Mouse (Mus musculus) regulatory T cell (primary cell): ENCODE measurements around the gene Fcf1.

Experiments used
- in situ Hi-C: fragments of 300-600 bp; cut with MboI, MseI; formaldehyde crosslinking; loops from one replicate; pipeline ENCODE4 v1.15.1; 2025; ENCODE audit warnings: high pct_unique_total_duplicates

Fcf1 gene

DNA sequence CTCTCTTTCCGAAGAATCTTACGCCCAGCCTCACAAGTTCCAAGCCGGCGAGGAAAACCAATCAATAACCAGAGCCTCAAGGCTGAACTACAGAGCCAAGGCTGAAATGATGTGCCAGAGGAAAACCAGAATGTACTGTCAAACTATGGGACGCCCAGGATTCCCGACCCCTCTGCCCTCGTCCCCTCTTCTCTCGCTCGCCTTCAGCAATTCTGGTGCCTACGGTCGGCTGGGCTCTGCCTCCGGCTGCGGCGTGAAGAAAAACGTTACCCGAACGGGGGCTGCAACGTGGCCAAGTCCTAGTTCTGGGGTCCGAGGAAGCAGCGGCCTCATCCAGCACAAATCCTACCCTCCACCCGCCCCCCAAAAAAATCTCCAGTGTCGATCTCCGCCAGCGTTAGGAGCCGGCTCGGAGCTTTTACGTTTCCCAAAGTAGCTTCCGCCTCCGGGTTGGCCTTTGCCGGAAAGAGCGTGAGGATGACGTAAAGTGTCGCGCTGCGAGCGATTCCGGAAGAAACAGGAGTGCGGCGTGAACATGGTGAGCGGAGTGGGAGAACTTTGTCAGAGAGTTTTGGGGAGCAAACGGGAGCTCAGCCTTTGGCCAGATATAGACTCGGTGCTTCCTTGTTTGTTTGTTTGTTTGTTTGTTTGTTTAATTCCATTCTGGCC lies at the start of gene Fcf1, which contains the start of gene Arel1:
Gene Fcf1, plus strand, starts transcription at position 470 of the 669 bp plus-strand sequence.
Gene Arel1, minus strand, starts transcription at position 473 of the 669 bp plus-strand sequence.
- in situ Hi-C loops = loop anchor here (10.0 kb wide), 1 partner anchor 1894 kb away; no protein-coding TSS in a partner anchor

GRCm38 (mm10) chr12:84921881-84922419 lies 48.7 kb upstream of the Fcf1 start:
- in situ Hi-C loops = no loop called here

DNA sequence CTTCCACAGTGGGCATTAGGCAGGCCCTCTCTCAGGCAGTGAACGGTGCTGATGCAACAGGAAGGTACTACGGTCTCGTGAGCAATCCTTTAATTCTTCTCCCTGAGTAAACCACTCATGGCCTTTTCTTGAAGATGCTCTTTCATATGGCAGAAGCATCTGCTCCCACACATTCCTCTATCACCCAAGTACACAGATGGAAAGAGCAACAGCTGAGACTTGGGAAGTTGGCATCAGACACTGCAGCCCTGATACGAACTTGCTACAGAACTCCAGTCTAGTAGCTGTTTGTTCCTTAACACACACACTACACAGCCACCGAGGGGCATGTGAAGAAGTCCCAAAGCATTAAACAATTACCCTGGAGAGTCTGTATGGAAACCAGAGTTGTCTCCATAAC lies 46.4 kb upstream of the Fcf1 start:
- in situ Hi-C loops = no loop called here

GRCm38 (mm10) chr12:84926542-84926941 lies 44.2 kb upstream of the Fcf1 start:
- in situ Hi-C loops = no loop called here

DNA sequence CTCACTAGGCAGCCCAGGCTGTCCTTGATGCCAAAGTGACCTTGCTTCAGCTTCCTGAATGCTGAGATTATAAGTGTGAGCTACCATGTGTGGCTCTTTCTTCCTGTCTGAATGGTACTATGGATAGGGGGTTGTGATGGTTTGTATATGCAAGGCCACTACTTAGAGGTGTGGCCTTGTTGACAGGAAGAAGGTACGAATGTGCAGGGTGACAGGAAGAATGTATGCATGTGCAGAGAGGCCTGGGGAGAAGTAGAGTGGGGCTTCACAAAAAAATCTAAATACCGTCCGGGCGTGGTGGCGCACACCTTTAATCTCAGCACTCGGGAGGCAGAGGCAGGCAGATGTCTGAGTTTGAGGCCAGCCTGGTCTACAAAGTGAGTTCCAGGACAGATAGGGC lies 38.5 kb upstream of the Fcf1 start:
- in situ Hi-C loops = no loop called here

- in situ Hi-C loops = no loop called here
Observed at GRCm38 (mm10) chr12:84935343-84935742, 35.4 kb upstream of the Fcf1 start.

GRCm38 (mm10) chr12:84939117-84939516 lies 31.6 kb upstream of the Fcf1 start:
- in situ Hi-C loops = no loop called here

DNA sequence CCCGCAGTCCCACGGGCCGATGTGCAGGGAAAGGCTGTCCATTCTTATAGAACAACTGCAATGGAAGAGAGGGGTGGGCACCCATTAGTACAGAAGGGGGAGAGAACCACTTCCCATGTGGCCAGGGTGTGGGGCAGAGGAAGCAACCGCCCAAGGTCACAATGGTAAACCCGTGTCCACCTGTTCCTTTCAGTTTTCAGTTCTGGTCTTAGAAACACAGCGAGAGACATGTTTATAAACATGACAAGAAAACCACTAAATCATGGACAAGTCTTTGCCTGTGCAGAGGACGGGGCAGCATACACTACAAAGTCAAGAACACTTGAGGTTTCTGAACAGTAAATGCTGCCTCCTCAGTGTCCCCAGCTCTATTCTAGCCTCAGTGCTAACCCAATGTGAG lies 30.4 kb upstream of the Fcf1 start:
- in situ Hi-C loops = no loop called here

DNA sequence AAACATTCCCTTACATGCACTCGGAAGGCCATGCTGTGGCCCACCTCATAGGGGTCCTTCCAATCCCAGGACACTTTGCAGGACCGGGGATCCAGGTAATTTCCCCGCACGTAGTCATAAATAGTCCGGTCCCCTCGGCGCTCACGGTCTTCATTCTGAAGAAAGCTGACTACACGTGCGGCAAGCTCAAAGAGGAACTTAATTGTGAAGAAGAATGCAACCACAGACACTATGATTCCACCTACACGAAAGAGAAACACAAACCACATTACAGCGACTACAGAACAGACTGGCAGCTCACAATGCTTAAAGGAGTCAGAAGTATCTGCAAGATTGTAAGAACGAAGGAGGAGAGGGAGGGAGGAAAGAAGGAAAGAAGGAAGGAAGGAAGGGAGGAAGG lies 29.0 kb upstream of the Fcf1 start:
- in situ Hi-C loops = no loop called here

GRCm38 (mm10) chr12:84943006-84943952 lies 27.4 kb upstream of the Fcf1 start:
- in situ Hi-C loops = no loop called here

GRCm38 (mm10) chr12:84944150-84944812 lies 26.4 kb upstream of the Fcf1 start:
- in situ Hi-C loops = no loop called here

GRCm38 (mm10) chr12:84944813-84945553 lies 25.7 kb upstream of the Fcf1 start:
- in situ Hi-C loops = no loop called here

DNA sequence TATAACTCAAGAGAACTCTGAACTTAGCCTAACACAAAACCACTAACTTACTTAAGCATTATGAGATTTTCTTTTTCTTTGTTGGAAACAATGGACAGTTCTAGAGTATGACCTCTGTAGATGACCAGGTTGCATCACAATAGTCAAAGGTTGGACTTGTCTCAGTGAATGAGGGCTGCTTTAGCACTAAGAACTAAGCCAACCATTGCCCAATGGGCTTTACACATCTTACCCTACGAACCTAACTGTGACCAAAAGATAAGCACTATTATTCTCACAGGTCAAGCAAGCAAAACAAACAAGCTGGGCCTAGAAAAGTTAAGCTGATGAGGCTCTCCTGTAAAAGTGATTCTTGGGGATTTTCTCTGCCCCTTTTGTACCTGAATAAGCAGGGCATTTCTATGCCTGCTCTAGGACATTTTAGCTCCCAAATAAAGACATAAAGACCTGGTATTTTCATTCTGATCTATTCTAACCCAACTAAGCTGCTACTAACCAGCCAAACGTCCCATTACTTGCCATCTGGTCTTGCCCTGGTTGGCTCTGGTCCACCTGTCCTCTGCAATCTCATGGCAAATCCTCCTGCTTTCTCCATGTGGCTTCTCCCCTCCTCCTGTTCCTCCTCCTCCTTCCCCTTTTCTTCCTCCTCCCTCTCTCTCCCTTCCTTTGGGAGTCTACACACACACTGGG lies 22.7 kb upstream of the Fcf1 start:
- in situ Hi-C loops = no loop called here

- in situ Hi-C loops = no loop called here
Observed at GRCm38 (mm10) chr12:84948584-84949285, 22.0 kb upstream of the Fcf1 start.

- in situ Hi-C loops = no loop called here
Observed at GRCm38 (mm10) chr12:84950763-84951162, 19.9 kb upstream of the Fcf1 start.

- in situ Hi-C loops = no loop called here
Observed at GRCm38 (mm10) chr12:84951531-84951930, 19.2 kb upstream of the Fcf1 start.

GRCm38 (mm10) chr12:84952351-84952750 lies 18.3 kb upstream of the Fcf1 start:
- in situ Hi-C loops = no loop called here

GRCm38 (mm10) chr12:84956317-84956716 lies 14.4 kb upstream of the Fcf1 start:
- in situ Hi-C loops = no loop called here

DNA sequence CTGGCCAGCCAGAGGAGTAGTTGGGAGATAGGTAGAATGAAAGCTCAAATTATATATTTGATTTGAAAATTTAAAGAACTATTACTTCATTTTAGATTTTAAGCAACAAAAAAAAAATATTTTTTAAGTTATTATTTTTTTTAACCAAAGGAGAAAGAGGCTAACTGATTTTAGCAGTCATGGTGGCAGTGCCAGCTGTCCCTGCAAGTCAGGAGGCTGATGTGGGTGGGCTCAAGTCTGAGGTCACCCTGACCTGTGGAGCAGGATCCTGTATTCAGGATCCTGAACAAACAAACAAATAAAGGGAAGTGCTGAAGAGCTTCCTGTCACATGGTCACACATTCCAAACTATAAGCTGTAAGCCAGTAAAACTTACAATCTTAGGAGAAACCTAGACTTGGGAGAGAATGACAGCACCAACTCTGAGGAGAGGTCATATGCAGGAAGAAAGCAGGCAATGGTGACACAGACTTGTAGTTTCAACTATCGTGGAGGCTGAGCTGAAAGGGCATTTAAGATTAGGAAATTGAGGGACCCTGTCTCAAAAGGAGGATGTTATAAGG lies 11.8 kb upstream of the Fcf1 start:
- in situ Hi-C loops = no loop called here

GRCm38 (mm10) chr12:84962606-84963005 lies 8.1 kb upstream of the Fcf1 start:
- in situ Hi-C loops = no loop called here
